In the genomic region with DNA sequence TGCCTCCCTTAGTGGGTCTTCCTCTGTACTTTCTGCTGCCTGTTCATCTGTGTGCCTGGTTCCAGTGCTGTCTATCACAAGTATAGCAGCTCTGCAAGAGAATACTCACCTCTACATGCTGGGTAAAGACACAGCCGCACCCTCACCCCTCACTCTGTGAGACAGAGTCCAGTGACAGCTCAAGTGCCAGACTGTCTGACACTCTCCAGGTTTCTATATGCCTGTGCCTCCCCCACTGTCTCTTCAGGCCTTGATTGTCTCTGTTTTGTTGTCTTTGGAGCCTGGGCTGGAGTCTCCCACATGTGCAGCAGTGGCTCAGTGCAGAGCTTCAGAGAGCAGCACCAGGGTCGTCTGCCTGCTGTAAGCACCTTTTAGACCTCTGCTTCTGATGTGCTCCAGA, we compare ENCODE assay signal across 9 mouse cellular contexts.
"Had no signal": no experiment of that assay in that cellular context is flagged by ENCODE, and none has a peak within 500 bp of the region (broad histone marks: within the 10 kb centered on the region; RNA-seq: fewer than 3 reads in every experiment).

No protein-coding gene starts in this region.

- H3K4me1 ChIP-seq: limb, embryonic 13.5 days; midbrain, embryonic 13.5 days had no signal

- H3K9me3 ChIP-seq: limb, embryonic 13.5 days; midbrain, embryonic 13.5 days had no signal

- ATAC-seq: midbrain, embryonic 13.5 days had no signal

- H3K9ac ChIP-seq: limb, embryonic 13.5 days; liver, embryonic 14.5 days; midbrain, embryonic 13.5 days had no signal

- H3K27me3 ChIP-seq: limb, embryonic 13.5 days; midbrain, embryonic 13.5 days had no signal

- H3K4me3 ChIP-seq: limb, embryonic 13.5 days; midbrain, embryonic 13.5 days; myocyte had no signal

- DNase-seq: kidney, postnatal 14 days; left cerebral cortex, postnatal 4 days; lung, adult 18-20 months; thymus, postnatal 4 days had no signal

- H3K4me2 ChIP-seq: limb, embryonic 13.5 days; midbrain, embryonic 13.5 days had no signal

- H3K27ac ChIP-seq: limb, embryonic 13.5 days; liver, embryonic 14.5 days; midbrain, embryonic 13.5 days; stomach, postnatal 0 days had no signal
